Mouse (Mus musculus): ENCODE data around the gene Nr1h3. TPM values are rescaled to one million over a fixed set of nuclear protein-coding genes. Genes with fewer than 3 reads are reported as not detected.
A peak's percentile ranks its signal among the peaks of the same experiment; 100 is the strongest.

Gene Nr1h3
- total RNA-seq, 2 experiments from 2014 or later = 22.2 to 53.1 TPM

DNA sequence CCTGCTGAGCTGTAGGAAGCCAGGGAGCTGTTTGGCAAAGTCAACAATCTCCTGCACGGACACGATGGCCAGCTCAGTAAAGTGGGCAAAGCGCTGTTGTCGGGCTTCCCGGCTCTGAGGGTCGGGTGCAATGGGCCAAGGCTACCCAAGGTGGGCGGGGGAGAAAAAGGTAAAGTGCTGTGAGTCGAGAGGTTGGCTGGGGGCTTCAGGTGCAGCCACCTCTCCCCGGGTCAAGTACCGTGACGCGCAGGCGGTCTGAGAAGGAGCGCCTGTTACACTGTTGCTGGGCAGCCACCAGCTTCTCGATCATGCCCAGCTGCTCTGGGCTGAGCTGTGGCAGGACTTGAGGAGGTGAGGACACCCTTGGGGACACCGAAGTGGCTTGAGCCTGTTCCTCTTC, 12.1 kb downstream of the Nr1h3 start:
- DNase-seq (ENCODE audit: low spot score in 2 of 2) = no peak

DNA sequence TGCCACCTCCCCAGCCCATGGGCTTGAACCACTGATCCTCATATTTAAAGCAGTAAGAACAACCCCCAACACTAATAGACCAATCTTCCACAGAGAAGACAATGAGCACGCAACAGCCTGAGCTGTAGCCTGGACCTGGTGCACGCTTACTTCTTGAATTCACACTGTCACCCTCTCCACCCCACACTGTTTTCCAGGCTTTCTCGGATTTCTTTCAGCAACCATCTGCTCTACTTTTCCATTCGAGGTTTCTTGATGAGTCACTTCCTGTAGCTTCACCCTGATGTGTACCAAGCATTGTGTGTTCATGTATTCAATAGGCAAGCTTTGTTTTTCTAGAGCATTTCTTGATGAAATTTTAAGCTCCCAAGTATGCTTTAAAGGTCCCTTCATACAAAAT, 15.2 kb downstream of the Nr1h3 start:
- no peak for DNase-seq (ENCODE audit: low spot score in 2 of 2)

DNA sequence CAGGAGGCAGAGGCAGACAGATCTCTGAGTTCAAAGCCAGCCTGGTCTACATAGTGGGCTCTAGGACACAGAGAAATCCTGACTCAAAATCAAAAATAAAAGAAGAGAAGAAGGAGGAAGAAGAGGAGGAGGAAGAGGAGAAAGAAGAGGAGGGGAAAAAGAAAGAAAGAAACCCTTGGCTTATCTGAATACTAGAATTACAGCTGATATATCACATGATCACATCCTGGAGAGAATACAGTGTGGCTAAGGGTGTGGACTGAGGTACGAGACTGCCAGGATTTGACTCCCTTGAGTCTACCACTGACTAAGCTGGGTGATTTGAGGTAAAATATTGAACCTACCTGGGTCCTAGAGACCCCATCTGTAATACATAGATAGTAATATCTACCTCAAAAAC, 16.4 kb downstream of the Nr1h3 start:
- no peak for DNase-seq (ENCODE audit: low spot score in 2 of 2)

DNA sequence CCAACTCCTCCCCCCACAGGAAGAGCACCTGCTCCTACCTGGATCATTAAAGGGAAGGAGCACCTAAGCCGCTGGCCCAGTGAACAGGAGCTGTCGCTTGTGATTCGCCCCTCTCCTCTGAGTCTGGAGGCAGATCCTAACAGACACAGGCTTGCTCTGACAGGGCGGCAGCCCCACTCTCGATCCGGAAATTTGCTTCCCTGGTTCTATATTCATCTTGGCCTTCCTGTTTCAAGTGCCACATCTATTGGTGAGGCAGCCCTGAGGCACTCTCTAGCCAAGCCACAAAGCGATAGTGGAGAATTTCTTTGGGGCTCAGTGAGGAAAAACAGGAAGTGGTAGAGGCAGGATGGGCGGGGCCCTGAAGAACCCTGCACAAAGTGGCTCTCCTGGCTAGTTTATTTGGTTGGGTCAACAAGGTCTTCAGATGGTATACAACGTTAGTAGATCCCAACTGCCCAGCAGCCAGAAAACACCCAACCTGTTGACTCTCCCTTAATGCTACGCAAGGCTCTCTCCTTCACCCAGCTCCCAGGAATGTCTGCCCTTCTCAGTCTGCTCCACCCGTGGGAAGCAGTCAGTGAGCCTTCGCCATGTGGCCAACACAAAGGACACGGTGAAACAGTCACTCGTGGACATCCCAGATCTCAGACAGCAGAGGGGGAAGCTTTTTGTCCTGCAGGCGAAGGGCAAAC, 18.8 kb downstream of the Nr1h3 start, which contains the start of gene Madd:
Gene Madd, minus strand, starts transcription at position 127 of the 695 bp plus-strand sequence.
- DNase-seq (ENCODE audit: low spot score in 2 of 2) = no peak

DNA sequence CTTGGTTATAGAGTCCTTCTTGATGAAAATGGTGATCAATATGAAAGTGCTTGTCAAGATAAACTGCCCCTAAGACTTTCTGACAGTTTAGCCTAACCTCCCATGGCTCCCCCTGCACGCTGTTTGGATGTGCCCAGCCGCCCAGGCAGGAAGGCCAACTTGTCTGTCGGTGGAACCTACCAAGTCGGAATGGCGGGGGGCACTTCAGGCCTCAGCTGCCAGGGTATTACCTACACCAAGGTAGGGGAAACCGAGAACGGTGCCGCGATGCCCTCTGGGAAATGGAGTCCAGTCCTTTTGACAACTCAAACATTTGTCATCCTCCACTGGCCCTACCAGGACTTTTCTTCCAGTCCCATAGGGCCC, 19.5 kb downstream of the Nr1h3 start:
- DNase-seq (ENCODE audit: low spot score in 2 of 2) = peak; percentile 80 to 81

DNA sequence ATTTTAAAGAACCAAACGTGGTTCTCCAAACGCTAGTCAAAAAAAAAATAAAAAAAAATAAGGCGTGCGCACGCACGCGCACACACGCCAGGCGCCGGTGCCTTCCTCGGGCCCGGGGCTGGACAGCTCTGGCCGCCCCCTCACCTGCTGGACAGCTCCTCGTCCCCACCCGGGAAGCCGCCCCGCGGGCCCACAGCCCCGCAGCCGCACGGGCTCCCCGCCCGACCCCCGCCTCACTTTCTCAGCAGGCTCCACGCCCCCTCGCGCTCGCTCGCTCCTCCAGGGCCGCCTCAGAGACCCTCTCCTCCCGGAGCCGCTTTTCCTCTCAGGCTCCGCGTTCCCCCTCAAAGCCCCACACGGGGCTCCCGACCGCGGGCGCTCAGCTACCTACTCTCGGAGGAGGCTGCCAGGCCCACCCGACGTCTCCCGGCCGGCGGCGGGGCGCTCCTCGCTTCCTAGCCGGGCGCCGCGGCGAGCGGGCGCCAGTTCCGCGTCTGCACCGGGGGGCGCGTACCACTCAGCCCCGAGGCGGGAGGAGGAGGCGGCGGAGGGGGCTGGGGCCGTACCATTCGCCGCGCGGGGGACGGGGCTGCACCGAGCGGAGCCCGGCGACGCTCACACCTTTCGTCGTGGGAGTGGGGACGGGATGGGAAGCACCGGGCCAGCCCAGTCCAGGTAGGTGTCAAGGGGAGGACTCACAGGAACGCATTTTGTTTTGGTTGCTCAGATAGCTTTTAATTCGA, 20.1 kb downstream of the Nr1h3 start:
- peak; percentile 57 to 68 for DNase-seq (ENCODE audit: low spot score in 2 of 2)

DNA sequence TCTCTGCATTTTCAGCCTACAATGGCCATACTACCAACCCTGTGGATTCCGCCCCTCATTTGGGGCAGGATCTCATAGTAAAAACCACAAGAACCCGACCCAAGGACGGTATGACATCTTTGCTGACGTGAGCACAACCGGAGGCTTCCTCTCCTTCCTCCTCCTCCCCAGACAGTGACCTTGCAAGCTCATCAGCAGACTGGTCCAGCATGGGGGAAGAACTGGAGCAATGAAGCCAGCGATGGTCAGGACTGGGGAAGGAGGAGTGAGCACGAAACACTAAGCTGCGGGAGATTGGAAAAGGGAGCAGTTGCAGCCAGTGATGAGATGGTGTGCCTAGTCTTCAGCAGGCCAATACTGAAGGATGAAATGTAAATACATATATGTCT, 20.6 kb downstream of the Nr1h3 start:
- DNase-seq (ENCODE audit: low spot score in 2 of 2) = no peak

DNA sequence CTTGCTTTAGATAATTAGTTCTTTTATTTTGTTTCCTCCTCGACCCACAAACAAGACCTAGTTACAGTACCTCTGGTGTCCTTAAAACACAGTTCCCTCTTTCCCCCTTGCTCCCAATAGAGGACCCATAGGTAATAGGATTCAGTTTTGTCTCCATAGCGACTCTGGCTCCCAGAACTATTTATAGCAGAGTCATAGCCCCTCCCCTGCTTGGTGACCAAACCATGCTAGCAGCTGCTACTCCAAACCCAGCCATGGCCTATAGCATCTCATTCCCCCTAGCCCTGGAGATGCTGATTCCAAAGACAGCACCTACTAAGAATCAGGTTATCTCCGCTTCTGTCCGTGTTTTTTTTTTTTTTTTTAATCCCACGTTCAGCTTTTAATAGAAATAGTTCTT, 21.9 kb downstream of the Nr1h3 start:
- no peak for DNase-seq (ENCODE audit: low spot score in 2 of 2)

DNA sequence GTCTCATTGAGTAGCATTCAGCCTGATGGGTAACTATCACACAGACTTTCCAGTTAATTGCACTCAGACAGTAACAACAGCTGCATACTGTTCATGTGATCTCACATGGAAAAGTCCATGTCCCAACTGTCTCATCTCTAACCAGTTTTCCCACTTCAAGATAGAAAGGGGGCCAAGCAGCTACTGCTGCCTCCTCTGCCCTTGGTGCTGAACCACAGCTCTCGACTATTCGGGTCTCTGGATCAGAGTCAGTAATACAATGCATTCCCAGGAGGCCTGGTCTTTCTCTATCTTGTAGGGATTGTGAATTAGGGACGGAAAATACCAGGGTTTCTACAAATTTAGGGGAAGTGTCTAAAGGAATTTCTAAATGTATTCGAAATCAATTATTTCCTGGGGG, 22.8 kb downstream of the Nr1h3 start:
- no peak for DNase-seq (ENCODE audit: low spot score in 2 of 2)

DNA sequence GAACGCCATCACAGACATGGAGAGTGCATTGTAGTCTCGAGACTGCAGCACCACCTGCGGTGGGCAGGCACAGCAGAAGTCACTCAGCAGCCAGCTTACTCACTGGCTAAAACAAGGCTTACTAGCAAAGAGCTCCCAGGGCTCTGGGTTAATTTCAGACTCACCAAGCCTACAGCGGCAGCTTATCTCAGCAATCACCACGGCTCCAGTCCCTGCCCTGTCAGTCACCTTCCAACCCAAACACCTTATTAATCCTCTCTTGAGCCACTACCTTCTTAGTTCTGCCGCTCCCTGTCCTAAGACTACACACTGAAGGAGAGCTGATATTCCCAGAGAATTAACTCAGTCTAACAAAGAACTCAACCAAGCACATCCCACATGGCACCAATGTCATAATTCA, 26.4 kb downstream of the Nr1h3 start:
- DNase-seq (ENCODE audit: low spot score in 2 of 2) = no peak

DNA sequence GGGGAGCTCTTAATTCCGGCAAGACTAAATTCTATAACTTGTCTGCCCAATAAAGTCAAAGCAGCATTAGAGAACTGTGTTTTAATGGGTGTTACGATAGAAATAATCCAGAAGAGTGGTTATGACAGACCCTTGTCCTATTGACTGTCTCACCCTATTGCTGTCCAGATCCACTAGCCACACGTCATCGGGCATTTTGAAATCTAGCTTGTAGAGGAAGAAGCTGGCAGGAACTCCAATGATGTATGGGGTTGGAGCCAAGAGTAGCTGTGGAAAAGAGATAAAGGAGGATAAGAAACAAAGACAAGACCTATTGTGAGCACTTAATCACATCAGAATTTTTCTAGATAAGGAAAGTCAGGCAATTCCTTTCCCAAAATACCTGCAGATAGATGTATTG, 27.1 kb downstream of the Nr1h3 start:
- no peak for DNase-seq (ENCODE audit: low spot score in 2 of 2)

DNA sequence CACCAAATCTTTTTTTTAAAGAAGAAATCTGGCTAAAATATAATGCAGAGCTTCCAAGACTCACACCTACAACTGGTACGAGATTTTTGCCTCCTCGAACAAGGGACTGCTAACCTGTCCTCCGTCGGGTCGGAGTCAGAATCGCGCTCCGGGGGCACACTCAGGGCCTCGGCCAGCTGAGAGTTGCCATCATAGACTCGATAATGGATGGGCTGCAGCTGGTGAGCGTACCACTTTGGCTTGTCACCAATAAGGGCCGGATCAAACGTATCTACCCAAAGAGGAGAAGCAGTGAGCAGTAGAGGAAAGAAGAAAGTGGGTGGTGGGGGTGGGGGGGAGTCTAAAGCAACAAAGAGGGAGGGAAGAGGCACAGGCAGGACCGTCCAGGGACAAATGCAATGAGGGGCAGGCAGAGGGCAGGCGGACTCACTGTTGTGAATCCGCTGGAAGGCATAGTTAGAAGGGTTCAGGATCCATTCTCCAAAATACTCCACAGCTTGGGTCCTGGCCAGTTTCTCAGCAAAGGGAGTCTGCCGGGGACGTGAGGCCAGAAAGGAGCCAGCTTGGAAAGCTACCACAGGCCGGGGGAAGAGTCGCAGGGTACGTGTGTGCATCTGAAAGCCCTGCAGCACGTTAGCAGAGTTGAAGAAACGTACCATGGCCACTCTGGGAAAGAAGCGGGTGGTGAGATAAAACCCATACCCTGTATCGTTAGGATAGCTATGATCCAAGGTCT, 32.9 kb downstream of the Nr1h3 start:
- no peak for DNase-seq (ENCODE audit: low spot score in 2 of 2)

DNA sequence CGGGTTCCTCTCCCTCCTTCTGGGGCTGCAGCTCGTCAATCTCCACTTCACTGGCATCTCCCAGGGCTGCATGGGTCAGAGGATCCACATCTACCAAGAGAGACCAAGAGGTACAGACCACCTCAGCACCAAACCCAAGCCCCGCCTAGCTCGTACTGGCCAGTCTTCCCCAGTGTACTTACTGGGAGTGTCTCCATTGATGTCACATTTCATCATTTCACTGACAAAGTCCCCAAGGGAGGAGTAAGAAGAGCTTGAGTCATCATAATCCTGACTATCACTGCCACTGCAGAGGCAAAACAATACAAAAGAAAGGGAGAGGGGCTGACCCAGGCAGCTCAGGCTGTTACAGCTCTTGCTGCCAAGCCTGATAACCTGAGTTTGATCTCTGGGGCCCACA, 35.0 kb downstream of the Nr1h3 start:
- DNase-seq (ENCODE audit: low spot score in 2 of 2) = no peak

DNA sequence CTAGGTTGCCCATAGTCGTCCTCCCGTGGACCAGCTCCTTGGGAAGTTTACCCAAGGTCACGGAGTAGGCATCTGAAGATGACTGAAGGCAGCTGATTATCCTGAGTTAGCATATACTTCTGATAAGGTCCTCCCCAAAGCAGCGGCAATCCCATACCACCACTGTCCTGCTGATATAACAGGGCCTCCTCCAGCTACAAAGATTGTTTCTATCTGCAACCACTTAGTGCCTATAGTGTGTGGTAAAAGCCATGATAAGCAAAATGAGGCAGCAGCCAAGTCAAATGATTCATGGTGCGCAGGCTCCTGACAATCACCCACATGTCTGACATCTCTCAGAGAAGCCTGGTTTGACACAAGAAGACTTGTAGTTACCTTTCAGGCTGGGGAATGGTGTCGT, 37.6 kb downstream of the Nr1h3 start:
- DNase-seq (ENCODE audit: low spot score in 2 of 2) = no peak

DNA sequence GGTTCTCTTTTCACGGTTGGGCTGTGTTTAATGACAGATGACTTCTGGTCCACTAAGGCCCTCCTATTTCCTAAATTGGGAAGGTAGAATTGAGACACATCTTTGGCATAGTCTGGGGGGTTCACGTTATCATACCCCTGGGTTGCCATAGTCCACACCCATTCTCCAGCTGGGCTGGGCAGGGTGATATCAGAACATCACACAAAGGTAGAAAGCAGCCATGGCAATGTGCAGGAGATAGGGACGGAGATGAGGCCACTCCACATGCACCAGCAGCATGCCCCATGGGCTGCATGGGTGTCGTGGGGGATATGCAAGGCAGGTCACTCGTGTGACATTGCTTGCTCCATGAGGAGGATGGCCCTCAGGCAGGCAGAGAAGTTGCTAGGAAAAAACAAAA, 39.1 kb downstream of the Nr1h3 start:
- DNase-seq (ENCODE audit: low spot score in 2 of 2) = no peak

DNA sequence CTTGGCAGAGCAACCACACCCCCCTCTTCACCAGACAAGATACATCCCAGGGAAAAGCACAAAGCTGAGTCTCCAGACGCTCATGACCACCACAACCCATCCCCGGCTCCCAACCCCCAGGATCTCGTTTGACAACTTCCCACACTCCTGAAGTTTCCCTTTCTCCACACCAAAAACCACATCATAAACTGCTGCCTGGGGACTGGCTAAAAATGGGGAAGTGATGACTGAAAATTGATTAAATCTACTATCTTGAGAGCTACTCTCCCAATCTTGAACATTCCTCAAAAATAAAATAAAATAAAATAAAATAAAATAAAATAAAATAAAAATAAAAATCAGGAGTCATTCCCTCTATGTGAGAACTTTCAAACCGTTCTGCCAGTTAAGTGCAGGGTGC, 39.7 kb downstream of the Nr1h3 start:
- DNase-seq (ENCODE audit: low spot score in 2 of 2) = no peak

DNA sequence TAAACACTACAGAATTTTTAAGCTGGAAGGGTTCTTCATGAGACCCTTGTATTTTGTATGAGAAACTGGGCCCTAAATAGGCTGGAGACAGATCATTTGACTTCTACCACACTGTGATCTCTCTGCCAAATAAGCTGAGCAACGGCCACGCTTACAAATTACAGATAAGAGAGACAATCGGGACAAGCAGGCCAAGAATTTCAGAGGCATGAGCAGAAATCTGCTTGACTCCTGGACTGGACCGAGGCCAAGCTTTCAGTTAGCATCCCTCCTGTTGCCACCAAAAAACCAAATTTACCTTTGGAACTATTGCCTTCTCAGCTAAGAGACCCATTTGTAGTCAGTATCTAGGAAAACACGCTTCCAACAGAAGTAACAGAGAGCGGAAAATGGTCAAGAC, 42.0 kb downstream of the Nr1h3 start:
- no peak for DNase-seq (ENCODE audit: low spot score in 2 of 2)

DNA sequence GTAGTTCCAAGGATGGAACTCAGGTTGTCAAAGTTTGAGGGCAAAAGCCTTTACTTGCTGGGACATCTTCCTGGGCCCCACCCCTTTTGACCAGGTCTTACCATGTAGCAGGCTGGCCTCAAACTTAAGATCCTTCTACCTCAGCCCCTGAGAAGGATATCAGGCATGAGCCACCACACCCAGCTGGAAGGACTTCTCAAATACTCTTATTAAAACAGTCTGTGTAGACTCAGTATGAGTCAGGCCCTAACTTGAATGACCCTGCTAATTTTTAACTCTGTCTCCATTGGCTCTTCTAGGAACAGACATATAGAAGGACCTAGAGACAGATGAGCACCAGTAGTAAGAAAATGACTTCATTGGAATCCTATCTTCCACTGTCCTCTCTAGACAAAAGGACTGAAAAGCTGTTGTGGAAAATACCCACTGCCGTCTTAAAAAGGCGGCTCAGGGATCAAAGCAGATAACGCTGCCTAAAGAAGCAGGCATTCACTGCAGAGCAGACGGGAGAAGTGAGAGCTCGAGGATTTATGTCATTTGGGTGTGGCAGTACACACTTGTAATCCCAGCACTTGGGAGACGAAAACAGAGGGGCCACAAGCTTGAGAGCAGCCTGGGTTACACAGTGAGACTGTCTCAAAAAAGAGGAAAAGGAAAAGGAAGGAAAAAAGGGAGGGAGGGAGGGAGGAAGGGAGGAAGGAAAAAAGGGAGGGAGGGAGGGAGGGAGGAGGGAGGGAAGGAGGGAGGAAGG, 45.5 kb downstream of the Nr1h3 start:
- no peak for DNase-seq (ENCODE audit: low spot score in 2 of 2)

DNA sequence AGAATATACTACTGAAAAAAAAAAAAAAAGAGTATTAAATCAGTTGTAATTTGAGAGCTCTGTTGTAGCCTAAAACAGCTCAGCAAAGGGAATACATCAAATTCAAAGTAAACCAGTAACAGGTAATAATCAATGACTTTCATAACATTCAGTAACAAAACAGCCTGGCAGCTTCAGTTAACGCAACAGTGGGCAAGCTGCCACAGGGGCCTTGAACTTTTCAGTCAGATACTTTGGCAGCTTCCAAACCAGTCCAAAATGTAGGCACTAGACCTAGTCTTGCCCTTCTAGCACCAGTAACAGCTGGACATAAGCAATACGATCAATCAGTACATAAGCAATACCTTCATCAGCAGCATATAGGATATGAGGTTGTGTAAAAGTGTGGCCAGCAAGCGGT, 48.5 kb downstream of the Nr1h3 start:
- peak in 1 of 2 experiments; percentile 48 for DNase-seq (ENCODE audit: low spot score in 2 of 2)

DNA sequence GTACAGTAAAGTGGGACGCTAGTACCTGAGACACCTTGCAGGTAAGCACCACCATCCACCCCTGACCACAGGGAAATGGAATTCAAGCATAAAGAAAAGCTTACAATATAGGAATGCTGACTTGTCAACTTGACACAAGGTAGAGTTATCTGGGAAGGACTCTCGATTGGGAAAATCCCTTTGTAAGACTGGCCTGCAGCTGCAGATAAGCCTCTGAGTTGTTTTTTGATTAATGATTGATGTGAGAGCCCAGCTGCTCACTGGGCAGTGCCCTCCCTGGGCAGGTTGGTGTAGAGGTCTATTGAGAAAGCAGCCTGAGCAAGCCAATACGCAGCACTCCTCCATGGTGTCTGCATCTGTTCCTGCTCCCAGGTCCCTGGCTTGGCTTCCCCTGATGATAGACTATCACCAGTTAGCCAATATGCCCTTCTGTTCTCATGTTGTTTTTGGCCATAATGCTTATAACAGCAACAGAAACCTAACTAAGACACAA, 49.7 kb downstream of the Nr1h3 start:
- no peak for DNase-seq (ENCODE audit: low spot score in 2 of 2)

DNA sequence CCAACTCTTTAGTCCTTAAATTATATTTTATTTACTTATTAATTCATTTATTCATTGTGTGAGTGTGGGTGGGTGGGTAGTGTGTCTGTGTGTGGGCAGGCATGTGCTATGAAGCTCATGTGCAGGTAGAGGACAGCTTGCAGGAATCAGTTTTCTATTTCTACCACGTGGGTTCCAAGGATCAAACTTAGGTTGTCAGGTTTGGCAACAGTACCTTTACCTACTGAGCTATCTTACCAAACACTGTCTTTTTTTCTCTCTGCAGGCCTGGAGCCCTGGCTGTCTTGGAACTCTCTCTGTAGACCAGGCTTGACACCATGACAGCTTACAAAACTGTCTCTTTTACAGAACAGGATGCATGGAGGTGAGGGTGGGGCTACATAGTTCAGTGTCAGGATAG, 51.3 kb downstream of the Nr1h3 start:
- DNase-seq (ENCODE audit: low spot score in 2 of 2) = no peak
